ENCODE assay signal across 13 mouse cellular contexts in the genomic region with DNA sequence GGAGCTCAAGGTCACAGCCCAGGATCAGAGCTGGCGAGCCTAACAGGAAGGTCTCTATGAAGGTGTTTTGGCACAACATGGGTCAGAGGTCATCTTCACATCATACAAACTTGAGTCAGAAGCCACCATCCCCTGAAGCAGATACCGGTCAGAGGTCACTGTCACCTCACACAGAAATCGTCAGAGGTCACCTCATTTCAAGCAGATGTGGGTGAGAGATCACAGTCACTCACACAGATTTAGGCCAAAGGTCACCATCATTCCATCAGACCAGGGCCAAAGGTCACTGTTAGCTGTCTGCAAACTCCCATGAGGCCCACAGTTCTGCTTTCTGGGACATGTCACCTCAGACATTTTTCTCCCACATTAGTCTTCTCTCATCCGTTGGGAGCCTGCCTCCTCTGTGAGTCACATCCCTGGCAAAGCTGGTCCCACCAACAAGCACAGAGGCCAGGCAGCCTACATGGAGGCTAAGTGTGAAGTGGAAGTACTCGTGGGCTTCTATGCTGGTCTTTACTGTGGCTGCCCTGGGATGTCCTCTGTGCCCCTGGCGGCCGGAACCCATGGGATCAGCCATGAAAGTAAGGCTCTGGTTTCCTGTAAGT. TPM values are rescaled to one million over a fixed set of nuclear protein-coding genes. Genes with fewer than 3 reads are reported as not detected.
DNase-seq lines count a peak whose midpoint lies in the region; ATAC-seq lines count a peak whose summit lies in the region.
"Had no signal": no experiment of that assay in that cellular context is flagged by ENCODE, and none has a peak within 500 bp of the region (broad histone marks: within the 10 kb centered on the region; RNA-seq: fewer than 3 reads in every experiment).

No protein-coding gene starts in this region.

- no peak overlapping the region for H3K27ac ChIP-seq in neural tube, embryonic 15.5 days (replicated peaks)
- H3K27ac ChIP-seq: gastrocnemius, adult 2 months; limb, embryonic 15.5 days had no signal

- no peak overlapping the region for H3K4me2 ChIP-seq in neural tube, embryonic 15.5 days
- H3K4me2 ChIP-seq: limb, embryonic 15.5 days had no signal

- no peaks in the 10 kb centered on the region for H3K9me3 ChIP-seq in neural tube, embryonic 15.5 days (replicated peaks)
- H3K9me3 ChIP-seq: limb, embryonic 15.5 days had no signal

- no peaks in the 10 kb centered on the region for H3K27me3 ChIP-seq in neural tube, embryonic 15.5 days (replicated peaks)
- H3K27me3 ChIP-seq: limb, embryonic 15.5 days had no signal

- intact Hi-C loops in left cerebral cortex, postnatal 10 days (cut with DNase I): no loop called here

- no peak overlapping the region for H3K9ac ChIP-seq in neural tube, embryonic 15.5 days (replicated peaks)
- H3K9ac ChIP-seq: limb, embryonic 15.5 days had no signal

- peak; percentile 73 for DNase-seq in embryo, embryonic 10 days (ENCODE audit: low spot score)
- no peak for DNase-seq in embryo, embryonic 11 days
- peak; percentile 36 to 48 for DNase-seq in left cerebral cortex, adult 18-20 months (ENCODE audit: low spot score in 2 of 2)
- DNase-seq in left cerebral cortex, postnatal 10 days (ENCODE audit: extremely low spot score in 1 of 2, low spot score in 2 of 2): no peak
- peak; percentile 14 for DNase-seq in thymus, postnatal 25 days
- no peak for DNase-seq in thymus, postnatal 0 days (ENCODE audit: low spot score)
- DNase-seq in ovary, adult 18-20 months (ENCODE audit: low spot score): no peak
- DNase-seq: cerebellum, adult 11 months; gastrocnemius, adult 2 months; kidney, postnatal 10 days; right cerebral cortex, postnatal 4 days had no signal

- no peaks in the 10 kb centered on the region for H3K36me3 ChIP-seq in neural tube, embryonic 15.5 days
- H3K36me3 ChIP-seq: limb, embryonic 15.5 days had no signal

- ATAC-seq in neural tube, embryonic 15.5 days (ENCODE audit: low FRiP score): no peak

- 70% methylated on average over 7 of the region's 7 CpGs for WGBS in neural tube, embryonic 15.5 days

- H3K4me1 ChIP-seq in neural tube, embryonic 15.5 days: peaks cover 12% of the 10 kb centered on the region

- H3K4me3 ChIP-seq in neural tube, embryonic 15.5 days (replicated peaks): no peak overlapping the region
- H3K4me3 ChIP-seq: gastrocnemius, adult 2 months; limb, embryonic 15.5 days had no signal

RNA-seq across cellular contexts. Expression of a gene that starts 3.4 kb away (rescaled TPM):
- total RNA-seq in left cerebral cortex, adult 18-20 months (2021): 10 to 100 TPM; 34.3 to 46.0 TPM
- 10 to 100 TPM; 17.8 to 18.8 TPM for total RNA-seq in left cerebral cortex, postnatal 10 days (2021)
- 15.2 and 16.7 TPM in 2 replicates for polyA plus RNA-seq in thymus, postnatal 0 days (2015; fragmentation: Nextera tagmentation; extraction: Ambion mirVana)
- 14.4 and 16.8 TPM in 2 replicates for polyA plus RNA-seq in neural tube, embryonic 15.5 days (2015; fragmentation: Nextera tagmentation; extraction: Ambion mirVana)

Comparison
In these comparisons a context has a peak if more than half of its experiments do, and no peak if none do; other contexts are left out.
1. DNase-seq: peak in embryo, embryonic 10 days (single experiment), left cerebral cortex, adult 18-20 months (2 of 2) and thymus, postnatal 25 days (single experiment); none in embryo, embryonic 11 days (single experiment), left cerebral cortex, postnatal 10 days (0 of 2), thymus, postnatal 0 days (single experiment) and ovary, adult 18-20 months (single experiment).